22 mouse cellular contexts compared by ENCODE assay signal in the genomic region with DNA sequence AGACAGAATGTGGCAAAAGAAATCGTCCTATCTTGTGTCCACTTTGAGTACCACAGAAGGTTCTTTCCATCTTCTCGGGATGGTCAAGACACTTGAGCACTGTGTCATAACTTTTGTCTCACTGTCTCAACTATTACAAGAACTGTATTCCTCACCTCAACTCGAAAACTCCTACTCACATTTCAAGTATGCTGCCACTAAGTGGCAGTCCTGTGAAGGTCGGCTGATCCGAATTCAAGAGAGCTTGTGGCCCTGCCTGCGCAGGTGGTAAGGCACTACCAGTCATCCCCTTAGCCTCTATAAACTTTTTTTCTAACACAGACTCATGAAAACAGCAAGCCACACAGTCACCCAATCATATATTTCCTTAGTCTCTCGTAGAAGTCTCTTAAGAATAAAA.
DNase-seq lines count a peak whose midpoint lies in the region; ATAC-seq and TF ChIP-seq lines count a peak whose summit lies in the region.
"Had no signal": no experiment of that assay in that cellular context is flagged by ENCODE, and none has a peak within 500 bp of the region (broad histone marks: within the 10 kb centered on the region; RNA-seq: fewer than 3 reads in every experiment).

No protein-coding gene starts in this region.

- H3K36me3 ChIP-seq in CH12.LX (replicated peaks in 1 of 2; ENCODE audit: control insufficient read depth in 1 of 2, insufficient read depth in 1 of 2, low read length in 1 of 2) (no peaks in the 10 kb centered on the region), MEL (ENCODE audit: control insufficient read depth in 1 of 2, insufficient read depth in 2 of 2, low read length in 2 of 2) (no peaks in the 10 kb centered on the region)
- H3K36me3 ChIP-seq in stomach, postnatal 0 days (ENCODE audit: control insufficient read depth, insufficient read depth, low read length) = no peaks in the 10 kb centered on the region
- H3K36me3 ChIP-seq in heart, embryonic 10.5 days = no peaks in the 10 kb centered on the region
- H3K36me3 ChIP-seq in kidney, embryonic 14.5 days (ENCODE audit: control insufficient read depth, insufficient read depth, low read length) = no peaks in the 10 kb centered on the region
- H3K36me3 ChIP-seq: G1E had no signal

- dilution Hi-C loops in CH12.LX (cut with MboI; ENCODE audit: extremely low pct_ligation_motif_present, extremely low pct_unique_long_range_greater_than_20kb, low sequenced_read_pairs) = no loop called here

- TF ChIP-seq CTCF in CH12.LX (conservative IDR thresholded peaks at IDR 0.05 in 1 of 2, IDR thresholded peaks at IDR 0.05 in 1 of 2; ENCODE audit: low read depth in 2 of 2, low read length in 2 of 2) (peak in 1 of 2 experiments; percentile 56; a peak in 2 of 4 replicates), MEL (IDR thresholded peaks at IDR 0.05 in 2 of 3, conservative IDR thresholded peaks at IDR 0.05 in 1 of 3; ENCODE audit: control insufficient read depth in 1 of 3, insufficient read depth in 1 of 3, low read depth in 2 of 3, low read length in 3 of 3, poor library complexity in 1 of 3, severe bottlenecking in 1 of 3) (no peak)
- TF ChIP-seq CTCF in stomach, postnatal 0 days (IDR thresholded peaks at IDR 0.05; ENCODE audit: low read depth) = peak; percentile 12; the same call in 1 of the 2 replicates

- peaks cover 2 to 3% of the 10 kb centered on the region in 2 experiments; a peak in 1 of 4 replicates for H3K4me1 ChIP-seq in CH12.LX (ENCODE audit: control insufficient read depth in 1 of 2, insufficient read depth in 2 of 2)
- no peaks in the 10 kb centered on the region for H3K4me1 ChIP-seq in MEL (ENCODE audit: control insufficient read depth in 1 of 2, insufficient read depth in 2 of 2, low read length in 2 of 2)
- H3K4me1 ChIP-seq in stomach, postnatal 0 days (replicated peaks; ENCODE audit: control insufficient read depth, insufficient read depth) = no peaks in the 10 kb centered on the region
- no peaks in the 10 kb centered on the region for H3K4me1 ChIP-seq in heart, embryonic 10.5 days
- no peaks in the 10 kb centered on the region for H3K4me1 ChIP-seq in kidney, embryonic 14.5 days (ENCODE audit: control insufficient read depth, insufficient read depth, low read length)

- H3K4me2 ChIP-seq in CH12.LX (ENCODE audit: insufficient read depth, low read depth, poor library complexity, severe bottlenecking) = no peak overlapping the region
- no peak overlapping the region for H3K4me2 ChIP-seq in stomach, postnatal 0 days (replicated peaks; ENCODE audit: low read depth)
- no peak overlapping the region for H3K4me2 ChIP-seq in kidney, embryonic 14.5 days (replicated peaks; ENCODE audit: low read depth, low read length)

- H3K27ac ChIP-seq in CH12.LX (ENCODE audit: insufficient read depth, low read depth) (no peak overlapping the region), MEL (ENCODE audit: control insufficient read depth, low read depth, low read length) (no peak overlapping the region)
- H3K27ac ChIP-seq in stomach, postnatal 0 days (replicated peaks) = no peak overlapping the region
- no peak overlapping the region for H3K27ac ChIP-seq in heart, embryonic 10.5 days
- no peak overlapping the region for H3K27ac ChIP-seq in kidney, embryonic 14.5 days (ENCODE audit: low read depth, low read length)

- no peak overlapping the region for H3K4me3 ChIP-seq in CH12.LX (replicated peaks in 1 of 3; ENCODE audit: low read depth in 2 of 3, low read length in 2 of 3, poor library complexity in 1 of 3)
- no peak overlapping the region for H3K4me3 ChIP-seq in MEL (ENCODE audit: control insufficient read depth in 1 of 2, insufficient read depth in 1 of 2, low read depth in 2 of 2, low read length in 2 of 2)
- H3K4me3 ChIP-seq in stomach, postnatal 0 days (ENCODE audit: low read depth, low read length) = no peak overlapping the region
- no peak overlapping the region for H3K4me3 ChIP-seq in heart, embryonic 10.5 days
- H3K4me3 ChIP-seq in kidney, embryonic 14.5 days (ENCODE audit: low read length) = no peak overlapping the region

- TF ChIP-seq POLR2A in CH12.LX (IDR thresholded peaks at IDR 0.05; ENCODE audit: low read depth, low read length) (no peak), MEL (IDR thresholded peaks at IDR 0.05; ENCODE audit: control insufficient read depth in 1 of 2, insufficient read depth in 1 of 2, low read depth in 1 of 2, low read length in 2 of 2, poor library complexity in 1 of 2) (no peak)

- no peaks in the 10 kb centered on the region for H3K79me2 ChIP-seq in CH12.LX (replicated peaks; ENCODE audit: control insufficient read depth, extremely low read depth, insufficient read depth, poor library complexity, severe bottlenecking)
- no peaks in the 10 kb centered on the region for H3K79me2 ChIP-seq in MEL (ENCODE audit: control insufficient read depth, insufficient read depth, low read length, poor library complexity)

- 83% methylated on average over 7 of the region's 7 CpGs for WGBS in stomach, postnatal 0 days
- 74% methylated on average over 7 of the region's 7 CpGs for WGBS in heart, embryonic 10.5 days
- WGBS in kidney, embryonic 14.5 days = 80% methylated on average over 7 of the region's 7 CpGs

- H3K27me3 ChIP-seq in CH12.LX (replicated peaks) (no peaks in the 10 kb centered on the region), MEL (ENCODE audit: control insufficient read depth in 1 of 2, insufficient read depth in 2 of 2, low read length in 2 of 2) (no peaks in the 10 kb centered on the region; a peak in 2 of 4 replicates)
- no peaks in the 10 kb centered on the region for H3K27me3 ChIP-seq in stomach, postnatal 0 days (ENCODE audit: control insufficient read depth, insufficient read depth, low read length)
- H3K27me3 ChIP-seq in heart, embryonic 10.5 days (ENCODE audit: insufficient read depth, poor library complexity, severe bottlenecking) = no peaks in the 10 kb centered on the region
- no peaks in the 10 kb centered on the region for H3K27me3 ChIP-seq in kidney, embryonic 14.5 days (ENCODE audit: control insufficient read depth, insufficient read depth, low read length)
- H3K27me3 ChIP-seq: Patski had no signal

- H3K9me3 ChIP-seq in CH12.LX (replicated peaks; ENCODE audit: low read length) (no peaks in the 10 kb centered on the region), MEL (replicated peaks; ENCODE audit: insufficient read depth, low read length) (no peaks in the 10 kb centered on the region)
- no peaks in the 10 kb centered on the region for H3K9me3 ChIP-seq in stomach, postnatal 0 days (ENCODE audit: control insufficient read depth, low read length)
- no peaks in the 10 kb centered on the region for H3K9me3 ChIP-seq in heart, embryonic 10.5 days
- H3K9me3 ChIP-seq in kidney, embryonic 14.5 days (ENCODE audit: control insufficient read depth, low read length) = no peaks in the 10 kb centered on the region
- H3K9me3 ChIP-seq: G1E had no signal

- ATAC-seq in stomach, postnatal 0 days (ENCODE audit: low FRiP score, low TSS enrichment) = no peak
- ATAC-seq in granulocyte monocyte progenitor cell, adult 5-6 weeks (replicated peaks; ENCODE audit: poor library complexity, severe bottlenecking) = no peak
- ATAC-seq in kidney, embryonic 14.5 days (ENCODE audit: low FRiP score, low TSS enrichment) = no peak
- ATAC-seq: activated CD4-positive, CD25-positive, alpha-beta regulatory T cell, adult 4 months; CD4-positive, CD25-positive, alpha-beta regulatory T cell, adult 4 months; Patski had no signal

- peak; percentile 17 for DNase-seq in CH12.LX (ENCODE audit: extremely low read depth)
- DNase-seq in MEL (ENCODE audit: low read depth, low spot score) = no peak
- DNase-seq in stomach, postnatal 0 days (ENCODE audit: low spot score) = no peak
- DNase-seq in heart, embryonic 10.5 days (ENCODE audit: low spot score) = no peak
- DNase-seq: adrenal gland, adult 2 months; adrenal gland, adult 8-10 months; adrenal gland, postnatal 10 days; adrenal gland, postnatal 14 days; adrenal gland, postnatal 25 days; adrenal gland, postnatal 36 days; B cell, adult 2 months; cerebellum, adult 11 months; cerebellum, adult 11-12 months; cerebellum, adult 18-20 months; cerebellum, adult 2 months; cerebellum, adult 8-10 months had no signal

- TF ChIP-seq RAD21 in CH12.LX (IDR thresholded peaks at IDR 0.05; ENCODE audit: low read depth, low read length) (peak; percentile 48), MEL (IDR thresholded peaks at IDR 0.05; ENCODE audit: low read depth, low read length) (no peak)

- no peak overlapping the region for H3K9ac ChIP-seq in CH12.LX (ENCODE audit: insufficient read depth, low read depth)
- H3K9ac ChIP-seq in MEL (ENCODE audit: control insufficient read depth, low read depth, low read length, poor library complexity, severe bottlenecking) = no peak overlapping the region
- H3K9ac ChIP-seq in stomach, postnatal 0 days (ENCODE audit: low read length) = no peak overlapping the region
- H3K9ac ChIP-seq in kidney, embryonic 14.5 days (ENCODE audit: low read depth, low read length) = no peak overlapping the region

- TF ChIP-seq EP300 in CH12.LX (IDR thresholded peaks at IDR 0.05; ENCODE audit: low read length) (no peak), MEL (IDR thresholded peaks at IDR 0.05; ENCODE audit: low read depth in 1 of 2, low read length in 2 of 2) (no peak)
- TF ChIP-seq EP300 in stomach, postnatal 0 days (optimal IDR thresholded peaks at IDR 0.05) = no peak

- in situ Hi-C loops in CH12.LX (cut with MboI; ENCODE audit: low pct_ligation_motif_present, low pct_unique_long_range_greater_than_20kb, low sequenced_read_pairs) = no loop called here

TF ChIP-seq in CH12.LX, 34 proteins besides CTCF, POLR2A, EP300 and RAD21:
- TF ChIP-seq SMC3 (IDR thresholded peaks at IDR 0.05; ENCODE audit: low read depth, low read length) = peak; percentile 62
- no peak for TF ChIP-seq E2F4 (IDR thresholded peaks at IDR 0.05; ENCODE audit: insufficient replicate concordance, low read depth, low read length)
- no peak for TF ChIP-seq ZKSCAN1 (IDR thresholded peaks at IDR 0.05; ENCODE audit: borderline replicate concordance, low read depth, low read length)
- no peak for TF ChIP-seq ZNF384 (IDR thresholded peaks at IDR 0.05; ENCODE audit: low read depth, low read length)

TF ChIP-seq in MEL, 35 proteins besides CTCF, POLR2A, EP300 and RAD21:
- TF ChIP-seq USF1 (IDR thresholded peaks at IDR 0.05; ENCODE audit: low read depth, low read length) = no peak
- no peak for TF ChIP-seq TAL1 (IDR thresholded peaks at IDR 0.05; ENCODE audit: low read length)
- no peak for TF ChIP-seq CHD2 (IDR thresholded peaks at IDR 0.05; ENCODE audit: low read length)
- TF ChIP-seq SMC3 (IDR thresholded peaks at IDR 0.05; ENCODE audit: low read depth, low read length) = peak; percentile 18; the same call in 1 of the 2 replicates
- TF ChIP-seq SIN3A (IDR thresholded peaks at IDR 0.05; ENCODE audit: low read length) = no peak
- no peak for TF ChIP-seq E2F4 (IDR thresholded peaks at IDR 0.05; ENCODE audit: borderline replicate concordance, low read depth, low read length)
- no peak for TF ChIP-seq JUND (IDR thresholded peaks at IDR 0.05; ENCODE audit: low read depth, low read length)
- TF ChIP-seq ZKSCAN1 (IDR thresholded peaks at IDR 0.05; ENCODE audit: low read depth, low read length) = no peak
- TF ChIP-seq KAT2A (conservative IDR thresholded peaks at IDR 0.05; ENCODE audit: low read depth, low read length) = no peak

Comparison
In these comparisons a context has a peak if more than half of its experiments do, and no peak if none do; other contexts are left out.
1. Of the 35 proteins assayed by ChIP-seq in both MEL and CH12.LX: peak only in MEL: none; only in CH12.LX: RAD21; in both: SMC3; in neither: 32; mixed calls (peak in some experiments, not most) for 1.